Mouse (Mus musculus) adrenal gland, postnatal 4 days (tissue): ENCODE results near the gene Gm8890. TPM values are rescaled to one million over a fixed set of nuclear protein-coding genes. Genes with fewer than 3 reads are reported as not detected.
"Not testable (repeated sequence)": the region's sequence is repeated elsewhere in the genome, so short reads cannot be mapped to it uniquely, and the experiment has no call there.

Experiments used
- DNase-seq, 2 experiments: peaks; one replicate each; pipeline ENCODE4 v3.0.0; 2021 to 2022; ENCODE audit warnings: low spot score in 2 of 2, mixed read lengths in 2 of 2
- long read RNA-seq, 2 experiments: library from polyadenylated mRNA; stranded (forward); transcript quantifications; one replicate each; pipeline ENCODE4 v2.0.0; 2021
- total RNA-seq, 2 experiments: library from RNA; stranded (reverse); gene quantifications; 2 replicates each; pipeline ENCODE4 v1.2.3; 2021

The Gm8890 gene
- total RNA-seq, result not detected
- long read RNA-seq, experiment 1, result 0 reads
- long read RNA-seq, experiment 2, result 0 reads

- not testable (repeated sequence) for DNase-seq
Observed at GRCm38 (mm10) chr5:11255733-11256132, at the start of gene Gm8890. Gm8890 (plus strand) TSS chr5:11256033.

- DNase-seq, result not testable (repeated sequence)
Observed at GRCm38 (mm10) chr5:11256221-11256620, 388 bp downstream of the Gm8890 start.

Other genes with a start within 250 kb of the Gm8890 start
- gene Gm8879, start 128.4 kb upstream of the Gm8890 start, total RNA-seq, result not detected
- not detected for gene Gm5861, start 73.0 kb upstream of the Gm8890 start, total RNA-seq
- not detected for gene Speer1, start 85.5 kb downstream of the Gm8890 start, total RNA-seq
- gene Gm8897, start 160.4 kb downstream of the Gm8890 start, total RNA-seq, result not detected
- not detected for gene Gm8906, start 246.7 kb downstream of the Gm8890 start, total RNA-seq